Mouse (Mus musculus) limb, embryonic 14.5 days (tissue): ENCODE data around the gene Afdn. TPM values are rescaled to one million over a fixed set of nuclear protein-coding genes. Genes with fewer than 3 reads are reported as not detected.
"Not testable (repeated sequence)": the region's sequence is repeated elsewhere in the genome, so short reads cannot be mapped to it uniquely, and the experiment has no call there.

Experiments
- ATAC-seq: fragments of 200-750 bp; cut with Nextera tagmentation; 2 replicates; pipeline ENCODE4 v1.8.0; 2017; ENCODE audit warnings: low read depth, moderate number of reproducible peaks, moderate TSS enrichment; ENCODE audit not compliant: low FRiP score
- DNase-seq: peaks from one replicate; pipeline ENCODE4 v3.0.0-alpha.2; 2015; ENCODE audit warnings: low spot score
- H3K27ac ChIP-seq: fragments of 300-500 bp; sonication (generic); replicated peaks from 2 replicates; pipeline ENCODE4 v1.5.1; 2014; ENCODE audit warnings: low read depth, mild to moderate bottlenecking, low read length, moderate library complexity, mixed read lengths
- H3K27me3 ChIP-seq: fragments of 300-500 bp; sonication (generic); 2 replicates; pipeline ENCODE4 v1.6.1; 2014; ENCODE audit warnings: low read length, mixed read lengths; ENCODE audit not compliant: control insufficient read depth, insufficient read depth
- H3K36me3 ChIP-seq: fragments of 300-500 bp; sonication (generic); 2 replicates; pipeline ENCODE4 v1.6.1; 2014; ENCODE audit warnings: mild to moderate bottlenecking, low read length, moderate library complexity, mixed read lengths; ENCODE audit not compliant: control insufficient read depth, insufficient read depth
- H3K4me1 ChIP-seq: fragments of 300-500 bp; sonication (generic); 2 replicates; pipeline ENCODE4 v1.6.1; 2014; ENCODE audit warnings: antibody characterized with exemption, low read length, mixed read lengths; ENCODE audit not compliant: control insufficient read depth, insufficient read depth
- H3K4me2 ChIP-seq: fragments of 300-500 bp; sonication (generic); replicated peaks from 2 replicates; pipeline ENCODE4 v1.6.1; 2014; ENCODE audit warnings: low read depth, mild to moderate bottlenecking, low read length, moderate library complexity; ENCODE audit not compliant: severe bottlenecking
- H3K4me3 ChIP-seq: fragments of 300-500 bp; sonication (generic); replicated peaks from 2 replicates; pipeline ENCODE4 v1.5.1; 2014; ENCODE audit warnings: low read length
- H3K9ac ChIP-seq: fragments of 300-500 bp; sonication (generic); 2 replicates; pipeline ENCODE4 v1.6.1; 2014; ENCODE audit warnings: mild to moderate bottlenecking, low read depth, low read length, moderate library complexity; ENCODE audit not compliant: severe bottlenecking
- H3K9me3 ChIP-seq: fragments of 300-500 bp; sonication (generic); 2 replicates; pipeline ENCODE4 v1.6.1; 2016; ENCODE audit warnings: low read length; ENCODE audit not compliant: control insufficient read depth
- POLR2A ChIP-seq: fragments of 200-500 bp; IDR thresholded peaks from 2 replicates; pipeline ENCODE4 v1.8.0; 2012; ENCODE audit warnings: inconsistent platforms, mild to moderate bottlenecking, moderate library complexity, borderline replicate concordance; ENCODE audit not compliant: insufficient read depth, insufficient read length; ENCODE audit errors: extremely low read depth
- WGBS: fragments of 180-500 bp; shearing (Covaris S2); extraction: QIAGEN DNeasy Blood & Tissue Kit; methylation state at CpG from one replicate; pipeline ENCODE4 v1.1.7; 2014; 5-methylcytosine and 5-hydroxymethylcytosine counted together
- polyA plus RNA-seq, 2 experiments: library from polyadenylated mRNA; depleted of rRNA in 1 of 2; stranded (reverse) in 1 of 2; unstranded in 1 of 2; fragments of >200 nt; fragmentation: Nextera tagmentation in 1 of 2; extraction: Ambion mirVana in 1 of 2; gene quantifications; 2 replicates each; pipeline versions ENCODE4 v1.2.1 to v1.2.3; 2012 to 2014

The Afdn gene
- polyA plus RNA-seq, 2 experiments: 58.9 to 76.7 TPM

DNA sequence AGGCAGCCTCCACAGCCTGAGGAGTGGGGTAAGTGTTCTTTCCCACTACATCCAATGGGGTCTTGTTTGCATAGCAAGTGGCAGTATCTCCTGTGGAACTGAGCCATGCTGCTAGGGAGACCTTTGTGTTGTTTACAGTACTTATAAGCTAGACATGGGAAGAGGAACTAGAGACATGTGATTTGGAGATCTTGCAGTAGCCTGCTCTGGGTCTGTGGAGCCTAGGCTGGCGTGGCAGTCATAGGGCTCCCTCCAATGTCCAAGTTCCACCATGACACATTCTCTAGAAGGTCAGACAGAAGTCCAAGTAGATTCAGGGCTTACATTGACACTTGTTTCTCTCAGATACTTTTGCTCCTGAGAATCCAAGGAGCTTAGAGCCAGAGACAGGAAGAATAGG lies 180.1 kb downstream of the Afdn start:
- WGBS: 86% methylated on average over 1 of the region's 1 CpGs
- no peak for DNase-seq
- H3K27ac ChIP-seq: no peak overlapping the region
- H3K27me3 ChIP-seq: no peaks in the 10 kb centered on the region
- no peaks in the 10 kb centered on the region for H3K36me3 ChIP-seq
- peaks cover 6% of the 10 kb centered on the region for H3K4me1 ChIP-seq
- TF ChIP-seq POLR2A: no peak
- H3K9ac ChIP-seq: no peak overlapping the region
- ATAC-seq: no peak
- H3K4me2 ChIP-seq: no peak overlapping the region
- no peak overlapping the region for H3K4me3 ChIP-seq
- H3K9me3 ChIP-seq: no peaks in the 10 kb centered on the region

DNA sequence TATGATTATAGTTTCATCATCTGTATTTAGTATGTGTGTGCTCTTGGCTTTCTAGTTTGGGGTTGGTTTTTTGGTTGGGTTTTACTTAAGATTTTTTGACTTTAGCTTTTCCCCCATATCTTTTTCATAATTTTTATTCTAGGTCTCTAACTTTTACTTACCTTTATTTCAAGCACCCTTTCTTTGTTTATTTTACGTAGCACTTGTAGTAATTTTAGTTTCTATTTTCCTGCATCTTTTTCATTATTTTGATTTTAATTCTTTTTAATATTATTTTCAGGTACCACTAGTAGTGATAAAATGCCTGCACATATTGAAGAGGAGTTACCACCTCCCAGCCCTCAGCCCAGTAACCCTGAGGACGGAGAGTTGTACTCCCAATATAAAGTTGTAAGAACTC lies 187.7 kb downstream of the Afdn start, which contains the start of gene Gm7168:
TSS of gene Gm7168 (plus strand) at position 301 of the 400 bp plus-strand sequence.
- not testable (repeated sequence) for H3K9me3 ChIP-seq, DNase-seq, H3K27me3 ChIP-seq, ATAC-seq, H3K9ac ChIP-seq, H3K4me3 ChIP-seq, H3K4me2 ChIP-seq, H3K36me3 ChIP-seq, H3K27ac ChIP-seq, H3K4me1 ChIP-seq
- WGBS: 50% methylated on average over 1 of the region's 2 CpGs

GRCm38 (mm10) chr17:13951570-13951969 lies 191.2 kb downstream of the Afdn start:
- H3K36me3 ChIP-seq, H3K4me1 ChIP-seq, H3K4me3 ChIP-seq, H3K27me3 ChIP-seq, H3K4me2 ChIP-seq, H3K9me3 ChIP-seq, H3K9ac ChIP-seq, ATAC-seq, DNase-seq, H3K27ac ChIP-seq: not testable (repeated sequence)
- 100% methylated on average over 1 of the region's 1 CpGs for WGBS

Other genes with a start within 250 kb of the Afdn start
- 4.4 and 4.6 TPM in 2 replicates for gene Tcte2, start 1.3 kb downstream of the Afdn start, polyA plus RNA-seq (2012; rRNA removed)
- gene Tcte2, start 1.3 kb downstream of the Afdn start, polyA plus RNA-seq (2014; fragmentation: Nextera tagmentation; extraction: Ambion mirVana): 4.4 and 5.2 TPM in 2 replicates
- gene Gm7168, start 187.8 kb downstream of the Afdn start, polyA plus RNA-seq (2012; rRNA removed): 0.06 TPM in 1 of 2 replicates, not detected in the other
- gene Gm7168, start 187.8 kb downstream of the Afdn start, polyA plus RNA-seq (2014; fragmentation: Nextera tagmentation; extraction: Ambion mirVana): 0.11 TPM in 1 of 2 replicates, not detected in the other
- gene Gm7356, start 243.2 kb downstream of the Afdn start, polyA plus RNA-seq (2012; rRNA removed): not detected in 2 replicates
- gene Gm7356, start 243.2 kb downstream of the Afdn start, polyA plus RNA-seq (2014; fragmentation: Nextera tagmentation; extraction: Ambion mirVana): not detected in 2 replicates